Mouse (Mus musculus) spleen, adult 18-20 months (tissue): ENCODE results near the gene Ptges.

Experiments
- DNase-seq, 2 experiments: peaks; one replicate each; pipeline ENCODE4 v3.0.0; 2022; ENCODE audit warnings: mixed read lengths in 2 of 2

The Ptges gene

GRCm38 (mm10) chr2:30845152-30846070 is 84.3 kb downstream of the Ptges start:
- DNase-seq: no peak

GRCm38 (mm10) chr2:30842615-30843014 is 87.0 kb downstream of the Ptges start:
- no peak for DNase-seq
